Mouse (Mus musculus) ovary, adult 18-20 months (tissue): ENCODE measurements around the gene Slc16a10.
A peak's percentile ranks its signal among the peaks of the same experiment; 100 is the strongest.

Experiments used
- DNase-seq: peaks from one replicate; pipeline ENCODE4 v3.0.0; 2022; ENCODE audit warnings: low spot score, mixed read lengths

The Slc16a10 gene

GRCm38 (mm10) chr10:40109520-40109919 is 32.5 kb downstream of the Slc16a10 start:
- no peak for DNase-seq

- DNase-seq, result no peak
Observed at GRCm38 (mm10) chr10:40108992-40109391, 33.1 kb downstream of the Slc16a10 start.

- no peak for DNase-seq
Observed at GRCm38 (mm10) chr10:40107995-40108394, 34.1 kb downstream of the Slc16a10 start.

GRCm38 (mm10) chr10:40105174-40105573 is 36.9 kb downstream of the Slc16a10 start:
- DNase-seq, result no peak

- peak; percentile 12 for DNase-seq
Observed at GRCm38 (mm10) chr10:40103790-40104189, 38.3 kb downstream of the Slc16a10 start.

- DNase-seq, result no peak
Observed at GRCm38 (mm10) chr10:40102986-40103385, 39.1 kb downstream of the Slc16a10 start.

- no peak for DNase-seq
Observed at GRCm38 (mm10) chr10:40102166-40102565, 39.9 kb downstream of the Slc16a10 start.

GRCm38 (mm10) chr10:40098441-40098840 is 43.6 kb downstream of the Slc16a10 start:
- DNase-seq, result no peak

GRCm38 (mm10) chr10:40097519-40097918 is 44.5 kb downstream of the Slc16a10 start:
- no peak for DNase-seq

GRCm38 (mm10) chr10:40094752-40095151 is 47.3 kb downstream of the Slc16a10 start:
- no peak for DNase-seq

GRCm38 (mm10) chr10:40093526-40093925 is 48.5 kb downstream of the Slc16a10 start:
- DNase-seq, result no peak

GRCm38 (mm10) chr10:40091455-40091854 is 50.6 kb downstream of the Slc16a10 start:
- DNase-seq, result no peak

- no peak for DNase-seq
Observed at GRCm38 (mm10) chr10:40090504-40091428, 51.3 kb downstream of the Slc16a10 start.

GRCm38 (mm10) chr10:40084332-40085093 is 57.5 kb downstream of the Slc16a10 start:
- DNase-seq, result no peak

- DNase-seq, result no peak
Observed at GRCm38 (mm10) chr10:40083556-40083955, 58.5 kb downstream of the Slc16a10 start.

GRCm38 (mm10) chr10:40082668-40083067 is 59.4 kb downstream of the Slc16a10 start:
- DNase-seq, result no peak

- DNase-seq, result no peak
Observed at GRCm38 (mm10) chr10:40080533-40080932, 61.5 kb downstream of the Slc16a10 start.

- DNase-seq, result no peak
Observed at GRCm38 (mm10) chr10:40079256-40079655, 62.8 kb downstream of the Slc16a10 start.

- DNase-seq, result no peak
Observed at GRCm38 (mm10) chr10:40077960-40078353, 64.1 kb downstream of the Slc16a10 start.

GRCm38 (mm10) chr10:40077346-40077959 is 64.6 kb downstream of the Slc16a10 start:
- no peak for DNase-seq

- no peak for DNase-seq
Observed at GRCm38 (mm10) chr10:40073608-40074007, 68.5 kb downstream of the Slc16a10 start.

- no peak for DNase-seq
Observed at GRCm38 (mm10) chr10:40070684-40071083, 71.4 kb downstream of the Slc16a10 start.
